Mouse (Mus musculus) liver, postnatal 0 days (tissue): Measurements from ENCODE around the gene Mrpl55. TPM values are rescaled to one million over a fixed set of nuclear protein-coding genes. Genes with fewer than 3 reads are reported as not detected.

ENCODE experiments used
- ATAC-seq: fragments of 200-750 bp; cut with Nextera tagmentation; 2 replicates; pipeline ENCODE4 v1.8.0; 2017; ENCODE audit warnings: mild to moderate bottlenecking, moderate library complexity
- DNase-seq: peaks from one replicate; pipeline ENCODE4 v3.0.0-alpha.2; 2016
- H3K27ac ChIP-seq: fragments of 300-500 bp; sonication (generic); 2 replicates; pipeline ENCODE4 v1.5.1; 2014; ENCODE audit warnings: antibody characterized with exemption, moderate library complexity, mild to moderate bottlenecking, low read depth
- H3K27me3 ChIP-seq: fragments of 300-500 bp; sonication (generic); 2 replicates; pipeline ENCODE4 v1.6.1; 2014; ENCODE audit warnings: low read length, control low read depth, mixed read lengths; ENCODE audit not compliant: insufficient read depth
- H3K36me3 ChIP-seq: fragments of 300-500 bp; sonication (generic); replicated peaks from 2 replicates; pipeline ENCODE4 v1.6.1; 2014; ENCODE audit warnings: mild to moderate bottlenecking, control low read depth, low read length, moderate library complexity, mixed read lengths; ENCODE audit not compliant: insufficient read depth
- H3K4me1 ChIP-seq: fragments of 300-500 bp; sonication (generic); 2 replicates; pipeline ENCODE4 v1.6.1; 2014; ENCODE audit warnings: antibody characterized with exemption, mild to moderate bottlenecking, control low read depth; ENCODE audit not compliant: insufficient read depth
- H3K4me2 ChIP-seq: fragments of 300-500 bp; sonication (generic); 2 replicates; pipeline ENCODE4 v1.6.1; 2014; ENCODE audit warnings: low read depth, mild to moderate bottlenecking, low read length, moderate library complexity, mixed read lengths
- H3K4me3 ChIP-seq: fragments of 300-500 bp; sonication (generic); 2 replicates; pipeline ENCODE4 v1.5.1; 2014; ENCODE audit warnings: low read depth, low read length
- H3K9ac ChIP-seq: fragments of 300-500 bp; sonication (generic); replicated peaks from 2 replicates; pipeline ENCODE4 v1.6.1; 2014; ENCODE audit warnings: mild to moderate bottlenecking, moderate library complexity
- H3K9me3 ChIP-seq: fragments of 300-500 bp; sonication (generic); 2 replicates; pipeline ENCODE4 v1.6.1; 2016; ENCODE audit warnings: mild to moderate bottlenecking, control low read depth, low read length, mixed read lengths
- CTCF ChIP-seq: sonication (generic); IDR thresholded peaks from 2 replicates; pipeline ENCODE4 v1.5.1; 2016; ENCODE audit warnings: antibody characterized with exemption, low read depth
- EP300 ChIP-seq: IDR thresholded peaks from 2 replicates; pipeline ENCODE4 v1.6.1; 2016; ENCODE audit warnings: antibody characterized with exemption, low read depth, mild to moderate bottlenecking
- WGBS: fragments of 180-500 bp; shearing (Covaris S2); extraction: QIAGEN DNeasy Blood & Tissue Kit; methylation state at CpG from one replicate; pipeline ENCODE4 v1.1.7; 2014; ENCODE audit not compliant: insufficient replicate concordance; 5-methylcytosine and 5-hydroxymethylcytosine counted together
- polyA plus RNA-seq: library from polyadenylated mRNA; unstranded; fragments of >200 nt; fragmentation: Nextera tagmentation; extraction: Ambion mirVana; gene quantifications from 2 replicates; pipeline ENCODE4 v1.2.1, GENCODE M21; 2015

Gene Mrpl55
- polyA plus RNA-seq, result 64.2 and 65.2 TPM in 2 replicates

GRCm38 (mm10) chr11:59202081-59202995 is at the start of gene Mrpl55:
Mrpl55 (plus strand) TSS chr11:59202486.
- peak; percentile 98 for DNase-seq
- Histone ChIP-seq H3K27ac (peak within 1 kb of the TSS; percentile 92), H3K9ac (peak within 1 kb of the TSS; percentile 81), H3K4me2 (peak within 1 kb of the TSS; percentile 95), H3K4me3 (peak within 1 kb of the TSS; percentile 81), H3K36me3 (peaks cover 36% of the 10 kb centered on the region), H3K27me3 (no peaks in the 10 kb centered on the region), H3K4me1 (peaks cover 16% of the 10 kb centered on the region), H3K9me3 (no peaks in the 10 kb centered on the region)
- under 1% methylated on average over 63 of the region's 63 CpGs for WGBS
- peak; percentile 96 for ATAC-seq
- no peak for TF ChIP-seq EP300
- no peak for TF ChIP-seq CTCF

GRCm38 (mm10) chr11:59154220-59154619 is 48.1 kb upstream of the Mrpl55 start:
- Histone ChIP-seq H3K9ac (no peak overlapping the region), H3K27ac (no peak overlapping the region), H3K9me3 (no peaks in the 10 kb centered on the region), H3K4me3 (no peak overlapping the region), H3K4me2 (no peak overlapping the region), H3K36me3 (peaks cover 31% of the 10 kb centered on the region), H3K27me3 (no peaks in the 10 kb centered on the region), H3K4me1 (no peaks in the 10 kb centered on the region)
- TF ChIP-seq EP300, result no peak
- no peak for TF ChIP-seq CTCF
- ATAC-seq, result no peak
- 75% methylated on average over 7 of the region's 7 CpGs for WGBS
- no peak for DNase-seq

GRCm38 (mm10) chr11:59155900-59156299 is 46.4 kb upstream of the Mrpl55 start:
- Histone ChIP-seq H3K36me3 (peaks cover 35% of the 10 kb centered on the region), H3K9ac (no peak overlapping the region), H3K9me3 (no peaks in the 10 kb centered on the region), H3K4me3 (no peak overlapping the region), H3K27ac (no peak overlapping the region), H3K27me3 (no peaks in the 10 kb centered on the region), H3K4me1 (no peaks in the 10 kb centered on the region), H3K4me2 (no peak overlapping the region)
- TF ChIP-seq EP300 (no peak), CTCF (no peak)
- ATAC-seq (no peak), DNase-seq (no peak)
- 94% methylated on average over 5 of the region's 5 CpGs for WGBS

- Histone ChIP-seq H3K4me3 (no peak overlapping the region), H3K4me1 (peaks cover 15% of the 10 kb centered on the region), H3K9ac (no peak overlapping the region), H3K27ac (no peak overlapping the region), H3K9me3 (no peaks in the 10 kb centered on the region), H3K27me3 (no peaks in the 10 kb centered on the region), H3K4me2 (no peak overlapping the region), H3K36me3 (peaks cover 39% of the 10 kb centered on the region)
- ATAC-seq (no peak), DNase-seq (no peak)
- TF ChIP-seq EP300 (no peak), CTCF (no peak)
- 93% methylated on average over 13 of the region's 13 CpGs for WGBS
Measured at GRCm38 (mm10) chr11:59159099-59159498, 43.2 kb upstream of the Mrpl55 start.

GRCm38 (mm10) chr11:59159558-59159957 is 42.7 kb upstream of the Mrpl55 start:
- no peak for TF ChIP-seq CTCF
- TF ChIP-seq EP300, result no peak
- peaks cover 20% of the 10 kb centered on the region for H3K4me1 ChIP-seq
- 90% methylated on average over 4 of the region's 4 CpGs for WGBS
- H3K27me3 ChIP-seq, result no peaks in the 10 kb centered on the region
- H3K36me3 ChIP-seq, result peaks cover 39% of the 10 kb centered on the region
- no peaks in the 10 kb centered on the region for H3K9me3 ChIP-seq
- H3K27ac ChIP-seq, result no peak overlapping the region
- H3K4me2 ChIP-seq, result no peak overlapping the region
- H3K9ac ChIP-seq, result no peak overlapping the region
- DNase-seq, result no peak
- ATAC-seq, result no peak
- no peak overlapping the region for H3K4me3 ChIP-seq

GRCm38 (mm10) chr11:59161398-59161797 is 40.9 kb upstream of the Mrpl55 start:
- peak overlapping the region; percentile 26; the same call in 1 of the 2 replicates for H3K27ac ChIP-seq
- no peak overlapping the region for H3K9ac ChIP-seq
- no peaks in the 10 kb centered on the region for H3K27me3 ChIP-seq
- ATAC-seq (no peak), DNase-seq (no peak)
- whole genome bisulfite sequencing, result 82% methylated on average over 5 of the region's 5 CpGs
- peaks cover 35% of the 10 kb centered on the region for H3K36me3 ChIP-seq
- TF ChIP-seq CTCF, result peak; percentile 17; the same call in 1 of the 2 replicates
- TF ChIP-seq EP300, result no peak
- peaks cover 29% of the 10 kb centered on the region for H3K4me1 ChIP-seq
- no peak overlapping the region for H3K4me3 ChIP-seq
- peak overlapping the region; percentile 31; the same call in 1 of the 2 replicates for H3K4me2 ChIP-seq
- no peaks in the 10 kb centered on the region for H3K9me3 ChIP-seq
